Mouse (Mus musculus) CH12.LX (cell line): Measurements from ENCODE around the gene Pfkfb4. TPM values are rescaled to one million over a fixed set of nuclear protein-coding genes. Genes with fewer than 3 reads are reported as not detected.

ENCODE experiments used
- DNase-seq: peaks from one replicate; pipeline ENCODE4 v3.0.0-alpha.2; 2013; ENCODE audit errors: extremely low read depth
- H3K27ac ChIP-seq: 2 replicates; pipeline ENCODE4 v1.5.1; 2012; ENCODE audit warnings: low read depth, mild to moderate bottlenecking, control low read depth, moderate library complexity; ENCODE audit not compliant: insufficient read depth
- H3K27me3 ChIP-seq: replicated peaks from 2 replicates; pipeline ENCODE3; 2012; ENCODE audit warnings: inconsistent platforms
- H3K36me3 ChIP-seq, 2 experiments: replicated peaks in 1 of 2; 2 replicates each; pipeline versions ENCODE3 to v1.6.1; 2012; ENCODE audit warnings: inconsistent platforms in 1 of 2, low read length in 1 of 2, mild to moderate bottlenecking in 1 of 2, mixed read lengths in 1 of 2, moderate library complexity in 1 of 2; ENCODE audit not compliant: control insufficient read depth in 1 of 2, insufficient read depth in 1 of 2
- H3K4me1 ChIP-seq, 2 experiments: 2 replicates each; pipeline ENCODE4 v1.6.1; 2012; ENCODE audit warnings: inconsistent platforms in 1 of 2, moderate library complexity in 1 of 2; ENCODE audit not compliant: insufficient read depth in 2 of 2, control insufficient read depth in 1 of 2
- H3K4me2 ChIP-seq: 2 replicates; pipeline ENCODE4 v1.6.1; 2012; ENCODE audit warnings: low read depth, mild to moderate bottlenecking, control low read depth; ENCODE audit not compliant: poor library complexity, insufficient read depth, severe bottlenecking
- H3K4me3 ChIP-seq, 3 experiments: fragments of 150-350 bp in 1 of 3; sonication (generic) in 1 of 3; replicated peaks in 1 of 3; 2 replicates each; pipeline versions ENCODE3 to v1.5.1; 2011 to 2012; ENCODE audit warnings: low read depth in 2 of 3, low read length in 2 of 3, mild to moderate bottlenecking in 2 of 3, moderate library complexity in 2 of 3, control low read depth in 1 of 3, improper control_type of control experiment in 1 of 3, inconsistent platforms in 1 of 3, mixed read lengths in 1 of 3; ENCODE audit not compliant: poor library complexity in 1 of 3
- H3K79me2 ChIP-seq: replicated peaks from 2 replicates; pipeline ENCODE4 v1.6.1; 2012; ENCODE audit warnings: mild to moderate bottlenecking, moderate library complexity; ENCODE audit not compliant: control insufficient read depth, poor library complexity, insufficient read depth, severe bottlenecking; ENCODE audit errors: extremely low read depth
- H3K9ac ChIP-seq: 2 replicates; pipeline ENCODE4 v1.6.1; 2012; ENCODE audit warnings: low read depth, mild to moderate bottlenecking, control low read depth, moderate library complexity; ENCODE audit not compliant: insufficient read depth
- H3K9me3 ChIP-seq: replicated peaks from 2 replicates; pipeline ENCODE3; 2012; ENCODE audit warnings: low read length, inconsistent platforms, mixed read lengths
- BHLHE40 ChIP-seq: IDR thresholded peaks from 2 replicates; pipeline ENCODE4 v1.6.1; 2011; ENCODE audit warnings: mild to moderate bottlenecking, low read depth, low read length, improper control_type of control experiment
- CHD1 ChIP-seq: IDR thresholded peaks from 2 replicates; pipeline ENCODE4 v1.6.1; 2012; ENCODE audit warnings: low read depth, low read length, improper control_type of control experiment, inconsistent platforms
- CTCF ChIP-seq, 2 experiments: IDR thresholded peaks in 1 of 2; conservative IDR thresholded peaks in 1 of 2; 2 replicates each; pipeline ENCODE4 v1.5.1; 2011 to 2012; ENCODE audit warnings: low read depth in 2 of 2, low read length in 2 of 2, improper control_type of control experiment in 1 of 2, inconsistent platforms in 1 of 2, mild to moderate bottlenecking in 1 of 2, moderate library complexity in 1 of 2
- ETS1 ChIP-seq: conservative IDR thresholded peaks from 2 replicates; pipeline ENCODE4 v1.6.1; 2012; ENCODE audit warnings: low read depth, mild to moderate bottlenecking, inconsistent platforms, low read length, improper control_type of control experiment, moderate library complexity
- GABPA ChIP-seq: IDR thresholded peaks from 2 replicates; pipeline ENCODE4 v1.6.1; 2012; ENCODE audit warnings: low read depth, low read length, improper control_type of control experiment, inconsistent platforms; ENCODE audit not compliant: insufficient replicate concordance
- MAZ ChIP-seq: IDR thresholded peaks from 2 replicates; pipeline ENCODE4 v1.6.1; 2012; ENCODE audit warnings: low read depth, mild to moderate bottlenecking, inconsistent platforms, low read length, improper control_type of control experiment, moderate library complexity
- MYC ChIP-seq: IDR thresholded peaks from 2 replicates; pipeline ENCODE4 v1.6.1; 2011; ENCODE audit warnings: low read depth, mild to moderate bottlenecking, improper control_type of control experiment, low read length
- NELFE ChIP-seq: IDR thresholded peaks from 2 replicates; pipeline ENCODE4 v1.6.1; 2011; ENCODE audit warnings: low read depth, low read length, improper control_type of control experiment
- NRF1 ChIP-seq: IDR thresholded peaks from 2 replicates; pipeline ENCODE4 v1.6.1; 2014; ENCODE audit warnings: low read depth, mild to moderate bottlenecking, inconsistent platforms, low read length, improper control_type of control experiment, moderate library complexity
- POLR2A ChIP-seq: IDR thresholded peaks from 2 replicates; pipeline ENCODE4 v1.6.1; 2011; ENCODE audit warnings: low read depth, mild to moderate bottlenecking, improper control_type of control experiment, low read length
- SIN3A ChIP-seq: IDR thresholded peaks from 2 replicates; pipeline ENCODE4 v1.6.1; 2012; ENCODE audit warnings: low read length, improper control_type of control experiment, inconsistent platforms
- SMC3 ChIP-seq: IDR thresholded peaks from 2 replicates; pipeline ENCODE4 v1.6.1; 2011; ENCODE audit warnings: low read depth, low read length, improper control_type of control experiment
- TBP ChIP-seq: conservative IDR thresholded peaks from 2 replicates; pipeline ENCODE4 v1.6.1; 2011; ENCODE audit warnings: low read depth, low read length, improper control_type of control experiment
- TCF12 ChIP-seq: IDR thresholded peaks from 2 replicates; pipeline ENCODE4 v1.6.1; 2014; ENCODE audit warnings: low read depth, mild to moderate bottlenecking, inconsistent platforms, low read length, improper control_type of control experiment
- ZC3H11A ChIP-seq: IDR thresholded peaks from 2 replicates; pipeline ENCODE4 v1.6.1; 2012; ENCODE audit warnings: low read depth, mild to moderate bottlenecking, inconsistent platforms, low read length, improper control_type of control experiment
- ZMIZ1 ChIP-seq: IDR thresholded peaks from 2 replicates; pipeline ENCODE4 v1.6.1; 2012; ENCODE audit warnings: low read depth, mild to moderate bottlenecking, inconsistent platforms, low read length, improper control_type of control experiment
- dilution Hi-C: fragments of 300-500 bp; cut with MboI; formaldehyde crosslinking; loops from 2 replicates; pipeline ENCODE4 v1.14.3; 2020; ENCODE audit warnings: low sequenced_read_pairs; ENCODE audit not compliant: extremely low pct_unique_long_range_greater_than_20kb, extremely low pct_ligation_motif_present
- in situ Hi-C: fragments of 300-500 bp; cut with MboI; formaldehyde crosslinking; loops from 3 replicates; pipeline ENCODE4 v1.14.3; 2019; ENCODE audit warnings: low sequenced_read_pairs, low pct_ligation_motif_present, low pct_unique_long_range_greater_than_20kb, mixed read lengths
- polyA plus RNA-seq: library from polyadenylated mRNA; unstranded; fragments of >175 nt; gene quantifications from 2 replicates; pipeline ENCODE4 v1.2.1, GENCODE M21; 2012; ENCODE audit warnings: low read depth; ENCODE audit not compliant: insufficient read length
- total RNA-seq, 2 experiments: library from RNA; depleted of rRNA; stranded (reverse); fragments of 300-350 nt in 1 of 2; fragments of >200 nt in 1 of 2; gene quantifications; 2 replicates each; pipeline ENCODE4 v1.2.3; 2012 to 2014

The Pfkfb4 gene
- total and polyA plus RNA-seq, 3 experiments, result 5.1 to 6.7 (median 5.9) TPM

DNA sequence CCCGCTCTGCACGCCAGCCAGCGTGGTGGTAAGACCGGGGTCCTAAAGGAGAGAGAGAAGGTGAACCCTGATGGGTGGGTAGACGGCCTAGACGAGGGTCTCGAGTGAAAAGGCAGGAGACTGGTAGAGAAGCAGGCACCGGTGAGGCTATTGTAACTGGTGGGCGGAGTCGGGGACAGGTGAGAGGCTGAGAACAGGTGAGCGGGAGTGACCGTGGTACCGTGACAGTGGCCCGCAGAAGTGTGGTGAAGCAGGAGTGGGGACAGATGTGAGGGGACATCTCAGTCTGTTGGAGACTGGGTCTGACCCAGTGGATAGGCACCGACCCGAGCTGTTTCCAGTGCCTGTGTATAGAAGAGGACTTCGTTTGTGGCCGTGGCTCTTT lies 499 bp downstream of the Pfkfb4 start:
- Histone ChIP-seq H3K27ac (no peak overlapping the region), H3K4me2 (peak overlapping the region; percentile 67), H3K9me3 (no peaks in the 10 kb centered on the region), H3K4me3 (peak overlapping the region; percentile 60 to 77 (median 61)), H3K4me1 (peaks cover 19 to 60% of the 10 kb centered on the region in 2 experiments), H3K79me2 (no peaks in the 10 kb centered on the region), H3K36me3 (no peaks in the 10 kb centered on the region), H3K9ac (peak overlapping the region; percentile 65), H3K27me3 (no peaks in the 10 kb centered on the region)
- no peak for TF ChIP-seq CHD1
- TF ChIP-seq TBP, result no peak
- TF ChIP-seq MYC, result no peak
- no peak for TF ChIP-seq GABPA
- no peak for TF ChIP-seq POLR2A
- TF ChIP-seq ZMIZ1, result no peak
- dilution Hi-C loops, result no loop called here
- no peak for DNase-seq
- in situ Hi-C loops, result no loop called here

DNA sequence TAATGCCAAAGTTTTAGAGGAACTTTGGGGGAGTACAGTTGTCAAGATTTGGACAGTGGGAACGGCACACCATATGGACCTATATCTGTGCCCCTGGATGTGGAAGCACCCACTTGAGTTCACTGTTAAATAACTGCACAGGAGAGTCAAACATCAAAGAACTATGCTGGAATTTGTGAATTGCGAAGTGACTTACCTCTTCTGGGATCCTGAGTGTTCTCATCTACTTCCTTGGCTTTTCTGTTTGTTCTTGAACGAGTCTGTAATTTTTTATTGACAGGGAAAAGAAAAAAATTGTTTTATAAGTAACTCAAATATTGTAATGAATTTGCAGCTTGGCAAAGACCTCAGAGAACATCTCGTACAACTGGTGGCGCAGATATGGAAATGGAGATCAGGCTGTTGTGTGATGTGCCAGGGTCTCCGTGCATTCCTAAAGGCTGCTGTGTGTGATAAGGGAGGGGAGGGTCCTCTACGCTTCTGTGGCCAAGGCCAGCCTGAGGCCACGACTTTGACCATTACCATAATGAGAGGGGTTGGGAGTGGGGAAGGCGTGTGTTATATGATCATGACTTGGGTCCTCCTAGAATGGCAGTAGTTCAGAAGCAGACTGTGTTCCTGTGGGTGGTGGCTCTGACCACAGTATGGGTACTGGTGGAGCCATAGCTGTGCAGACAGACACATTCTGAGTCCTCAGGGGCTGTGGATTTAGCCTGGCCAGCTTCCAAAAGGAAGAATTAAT lies 1.2 kb downstream of the Pfkfb4 start:
- Histone ChIP-seq H3K36me3 (peaks cover 0 to 2% of the 10 kb centered on the region in 2 experiments), H3K27ac (no peak overlapping the region), H3K4me3 (no peak overlapping the region), H3K9me3 (no peaks in the 10 kb centered on the region), H3K4me2 (peak overlapping the region; percentile 67; the same call in 1 of the 2 replicates), H3K79me2 (no peaks in the 10 kb centered on the region), H3K4me1 (peaks cover 19 to 57% of the 10 kb centered on the region in 2 experiments), H3K9ac (no peak overlapping the region)
- dilution Hi-C loops, result no loop called here
- in situ Hi-C loops, result no loop called here
- TF ChIP-seq SIN3A (no peak), BHLHE40 (no peak), MAZ (no peak), MYC (no peak), NRF1 (no peak), GABPA (no peak), CTCF (conservative IDR thresholded peaks at IDR 0.05 in 1 of 2, IDR thresholded peaks at IDR 0.05 in 1 of 2; ENCODE audit: low read depth in 2 of 2, low read length in 2 of 2) (no peak), TCF12 (no peak), ZC3H11A (no peak), TBP (no peak), NELFE (no peak), ETS1 (no peak), SMC3 (no peak)
- TF ChIP-seq, all 38 proteins: peak for 0
- no peak for DNase-seq
- H3K27me3 ChIP-seq, result no peaks in the 10 kb centered on the region
